Mouse (Mus musculus) heart, adult 2 months (tissue): ENCODE results near the gene Bmp6. TPM values are rescaled to one million over a fixed set of nuclear protein-coding genes. Genes with fewer than 3 reads are reported as not detected.

Experiments used
- DNase-seq, 2 experiments: peaks; one replicate each; pipeline ENCODE4 v3.0.0; 2021
- H3K27ac ChIP-seq: fragments of 200-600 bp; 2 replicates; pipeline ENCODE4 v1.8.1; 2022
- H3K27me3 ChIP-seq: fragments of 200-500 bp; 2 replicates; pipeline ENCODE4 v1.6.1; 2012; ENCODE audit warnings: mild to moderate bottlenecking, low read length, inconsistent platforms, mixed read lengths; ENCODE audit not compliant: control insufficient read depth, insufficient read depth
- H3K36me3 ChIP-seq: fragments of 200-500 bp; 2 replicates; pipeline ENCODE4 v1.6.1; 2012; ENCODE audit warnings: low read length, inconsistent platforms; ENCODE audit not compliant: control insufficient read depth, insufficient read depth
- H3K4me1 ChIP-seq: fragments of 200-500 bp; 2 replicates; pipeline ENCODE4 v1.6.1; 2011; ENCODE audit warnings: low read length; ENCODE audit not compliant: control insufficient read depth, insufficient read depth
- H3K4me3 ChIP-seq: fragments of 200-600 bp; 2 replicates; pipeline ENCODE4 v1.8.1; 2022
- H3K79me2 ChIP-seq: fragments of 200-500 bp; replicated peaks from 2 replicates; pipeline ENCODE4 v1.6.1; 2012; ENCODE audit warnings: mild to moderate bottlenecking, inconsistent platforms, low read length, moderate library complexity, mixed read lengths; ENCODE audit not compliant: control insufficient read depth, insufficient read depth
- H3K9ac ChIP-seq: fragments of 200-500 bp; 2 replicates; pipeline ENCODE4 v1.6.1; 2012; ENCODE audit warnings: low read depth, mild to moderate bottlenecking, control low read depth, inconsistent platforms, low read length, mixed read lengths
- CTCF ChIP-seq: fragments of 200-600 bp; IDR thresholded peaks from 2 replicates; pipeline ENCODE4 v1.8.1; 2022; ENCODE audit warnings: antibody characterized with exemption, mild to moderate bottlenecking, moderate library complexity
- EP300 ChIP-seq: fragments of 200-500 bp; IDR thresholded peaks from 2 replicates; pipeline ENCODE4 v1.6.1; 2011; ENCODE audit warnings: low read depth, low read length, control low read depth; ENCODE audit not compliant: insufficient read depth
- POLR2A ChIP-seq: fragments of 200-500 bp; IDR thresholded peaks from 2 replicates; pipeline ENCODE4 v1.6.1; 2011; ENCODE audit warnings: mild to moderate bottlenecking, low read depth, low read length, control low read depth; ENCODE audit not compliant: insufficient read depth
- WGBS: fragments of 180-500 bp; shearing (Covaris S2); methylation state at CpG from one replicate; pipeline ENCODE4 v1.1.7; 2018; 5-methylcytosine and 5-hydroxymethylcytosine counted together
- intact Hi-C: fragments of 180-260 bp; cut with DNase I; formaldehyde crosslinking; loops from one replicate; pipeline ENCODE4 v1.15.1; 2025
- polyA plus RNA-seq: library from polyadenylated mRNA; depleted of rRNA; stranded (reverse); fragments of >200 nt; gene quantifications from 2 replicates; pipeline ENCODE4 v1.2.3, GENCODE M21; 2012
- total RNA-seq, 2 experiments: library from RNA; stranded (reverse); gene quantifications; 2 replicates each; pipeline ENCODE4 v1.2.3; 2021

The Bmp6 gene
- total and polyA plus RNA-seq, 3 experiments: 19.3 to 28.8 (median 23.0) TPM

DNA sequence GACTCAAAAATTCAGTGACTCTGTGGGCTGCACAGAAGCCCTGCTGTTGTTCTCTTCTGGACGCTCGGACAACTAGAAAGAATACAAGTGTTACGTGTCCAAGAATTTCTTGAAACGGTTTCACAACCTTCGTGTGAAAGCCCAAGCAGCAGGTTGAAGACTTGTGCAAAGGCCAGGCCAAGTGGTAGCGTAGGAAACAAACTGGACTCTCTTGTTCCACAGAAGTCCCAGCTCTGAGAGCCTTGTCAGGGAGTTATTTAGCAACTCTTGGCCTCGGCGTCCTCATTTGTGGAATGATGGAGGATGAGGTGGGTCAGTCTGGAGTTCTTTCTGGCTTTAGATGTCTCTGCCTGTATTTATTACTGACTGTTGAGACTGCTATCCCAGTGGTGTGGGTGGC lies 55.8 kb downstream of the Bmp6 start:
- Histone ChIP-seq H3K9ac (no peak overlapping the region), H3K27me3 (no peaks in the 10 kb centered on the region), H3K4me3 (no peak overlapping the region), H3K36me3 (no peaks in the 10 kb centered on the region), H3K27ac (no peak overlapping the region), H3K79me2 (no peaks in the 10 kb centered on the region; the same call in 1 of the 2 replicates), H3K4me1 (peaks cover 3% of the 10 kb centered on the region)
- intact Hi-C loops: no loop called here
- 85% methylated on average over 8 of the region's 8 CpGs for WGBS
- peak in 1 of 2 experiments; percentile 49 for DNase-seq
- TF ChIP-seq CTCF (no peak), POLR2A (no peak), EP300 (no peak)

DNA sequence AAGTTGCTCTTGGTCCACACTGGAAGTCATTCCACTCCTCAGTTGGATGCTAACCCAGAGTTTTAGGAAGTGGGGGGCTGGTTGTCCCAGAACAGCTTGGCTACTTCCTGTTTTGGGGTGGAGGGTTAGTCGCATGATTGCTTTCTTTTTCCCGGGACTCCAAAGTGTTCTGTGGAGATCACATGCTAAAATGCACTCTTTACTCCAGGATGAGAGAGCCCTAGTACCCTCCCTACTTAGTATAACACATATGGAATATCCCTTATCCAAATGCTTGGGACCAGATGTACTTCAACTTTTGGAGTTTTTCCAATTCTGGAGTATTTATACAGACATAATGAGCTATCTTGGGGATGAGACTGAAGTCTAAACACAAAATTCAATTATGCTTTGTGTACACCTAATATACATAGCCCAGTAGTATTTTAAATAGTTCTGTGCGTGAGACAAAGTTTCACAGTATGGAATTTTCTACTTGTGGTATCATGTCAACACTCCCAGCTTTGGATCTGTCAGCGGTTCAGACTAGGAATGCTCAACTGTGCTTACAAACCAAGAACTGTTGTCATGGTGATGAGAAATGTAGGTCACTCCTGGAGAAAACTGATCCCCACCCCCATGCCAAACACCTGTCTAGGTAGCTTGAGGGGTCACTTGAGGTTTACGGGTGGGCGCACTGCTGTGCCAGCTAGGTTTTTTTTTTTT lies 62.9 kb downstream of the Bmp6 start:
- 45% methylated on average over 6 of the region's 6 CpGs for WGBS
- peaks cover 8% of the 10 kb centered on the region for H3K36me3 ChIP-seq
- intact Hi-C loops: loop anchor here (1.0 kb wide), 1 partner anchor 54 kb away; no protein-coding TSS in a partner anchor
- DNase-seq: peak in 1 of 2 experiments; percentile 34
- no peak overlapping the region for H3K4me3 ChIP-seq
- no peaks in the 10 kb centered on the region for H3K79me2 ChIP-seq
- TF ChIP-seq CTCF: no peak
- peak; percentile 81 for TF ChIP-seq EP300
- no peak for TF ChIP-seq POLR2A
- no peak overlapping the region for H3K9ac ChIP-seq
- H3K27me3 ChIP-seq: no peaks in the 10 kb centered on the region
- H3K4me1 ChIP-seq: peaks cover 18% of the 10 kb centered on the region
- peak overlapping the region; percentile 59 for H3K27ac ChIP-seq

DNA sequence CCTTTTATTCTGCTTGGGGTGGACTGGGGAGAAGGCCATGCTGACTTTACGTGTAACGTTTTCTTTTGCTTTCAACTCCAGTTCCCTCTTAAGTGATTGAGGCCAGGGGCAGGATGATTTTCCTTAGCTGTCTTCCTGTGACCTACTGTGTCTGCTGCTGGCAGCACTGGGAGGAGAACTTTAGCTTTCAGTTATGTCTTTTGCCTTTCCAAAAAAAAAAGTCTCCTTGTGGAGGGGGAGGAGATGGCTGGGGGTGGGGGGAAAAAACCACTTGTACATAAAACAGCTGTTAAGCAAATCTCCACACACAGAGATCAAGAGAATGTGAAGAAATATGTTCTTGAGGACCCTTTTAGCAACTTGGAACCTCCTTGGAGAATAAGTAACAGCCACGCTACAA lies 63.7 kb downstream of the Bmp6 start:
- Histone ChIP-seq H3K27ac (peak overlapping the region; percentile 59), H3K27me3 (no peaks in the 10 kb centered on the region)
- TF ChIP-seq EP300 (no peak), CTCF (no peak), POLR2A (no peak)

DNA sequence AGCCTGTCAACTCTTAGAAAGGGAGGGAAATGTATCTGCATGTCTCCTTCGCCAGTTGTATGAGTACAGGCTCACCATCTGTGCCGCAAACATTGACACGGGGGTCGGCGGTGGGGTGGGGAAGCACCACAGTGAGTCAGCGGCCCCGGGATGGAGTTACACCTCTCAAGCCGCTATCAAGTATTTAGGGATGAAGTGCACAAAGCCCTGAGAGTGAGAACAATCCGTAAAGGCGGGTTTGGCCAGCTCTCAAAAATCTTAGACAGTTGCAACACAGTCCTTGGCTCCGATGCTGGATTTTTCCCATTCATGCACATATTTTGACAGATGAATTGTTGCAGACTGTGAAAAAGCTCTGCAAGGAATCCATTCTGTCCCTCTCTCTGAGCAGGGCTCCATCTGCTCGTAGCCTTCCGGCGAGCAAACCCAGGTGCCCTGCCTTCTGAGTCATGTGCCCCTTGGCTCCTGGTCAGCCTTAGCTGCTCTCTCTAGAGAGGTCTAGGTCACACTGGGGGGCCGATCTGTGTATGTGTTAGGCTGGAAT lies 65.5 kb downstream of the Bmp6 start:
- Histone ChIP-seq H3K9ac (peak overlapping the region; percentile 51), H3K4me3 (no peak overlapping the region), H3K79me2 (no peaks in the 10 kb centered on the region), H3K36me3 (peaks cover 8% of the 10 kb centered on the region), H3K4me1 (peaks cover 18% of the 10 kb centered on the region), H3K27me3 (no peaks in the 10 kb centered on the region), H3K27ac (peak overlapping the region; percentile 47)
- intact Hi-C loops: no loop called here
- TF ChIP-seq POLR2A (peak; percentile 30; the same call in 1 of the 2 replicates), EP300 (0 out of 2 replicates have a peak, but pooled peaks have one; percentile 33), CTCF (no peak)
- peak; percentile 74 to 76 for DNase-seq
- WGBS: 7% methylated on average over 15 of the region's 15 CpGs

More for the DNA sequence above, 63.7 kb downstream of the Bmp6 start:
- H3K4me1 ChIP-seq: peaks cover 18% of the 10 kb centered on the region
- intact Hi-C loops: no loop called here
- H3K36me3 ChIP-seq: peaks cover 8% of the 10 kb centered on the region
- DNase-seq: peak in 1 of 2 experiments; percentile 35
- no peak overlapping the region for H3K4me3 ChIP-seq
- WGBS: 36% methylated on average over 3 of the region's 3 CpGs
- H3K79me2 ChIP-seq: no peaks in the 10 kb centered on the region
- no peak overlapping the region for H3K9ac ChIP-seq

DNA sequence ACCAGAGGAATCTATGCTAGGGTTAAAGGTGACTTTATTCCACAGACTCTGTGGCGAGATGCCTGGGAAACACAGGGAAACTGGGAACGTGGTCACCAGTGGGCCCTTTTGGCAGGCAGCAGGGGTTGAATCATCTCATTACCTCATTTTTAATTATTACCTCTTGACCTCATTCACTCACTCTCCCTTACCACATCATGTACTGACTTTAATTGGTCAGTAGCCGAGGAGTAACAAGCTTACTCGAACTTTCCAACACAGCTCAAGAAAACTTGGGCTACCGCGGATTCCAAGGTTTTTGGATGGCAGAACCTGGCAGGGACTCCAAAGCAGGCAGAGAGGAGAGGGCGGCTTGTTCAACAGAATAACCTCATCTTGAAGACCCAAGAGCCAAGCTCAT lies 74.9 kb downstream of the Bmp6 start:
- H3K79me2 ChIP-seq: peaks cover 1% of the 10 kb centered on the region; the same call in 1 of the 2 replicates

GRCm38 (mm10) chr13:38422491-38422890 lies 77.6 kb downstream of the Bmp6 start:
- no peaks in the 10 kb centered on the region for H3K27me3 ChIP-seq
- no peaks in the 10 kb centered on the region; the same call in 1 of the 2 replicates for H3K4me1 ChIP-seq
- no peak overlapping the region for H3K9ac ChIP-seq
- no peak overlapping the region for H3K27ac ChIP-seq
- H3K4me3 ChIP-seq: no peak overlapping the region
- no peaks in the 10 kb centered on the region for H3K79me2 ChIP-seq
- no peak for TF ChIP-seq POLR2A
- TF ChIP-seq EP300: no peak
- no peak for TF ChIP-seq CTCF
- intact Hi-C loops: no loop called here
- DNase-seq: no peak
- no peaks in the 10 kb centered on the region for H3K36me3 ChIP-seq
- 69% methylated on average over 5 of the region's 5 CpGs for WGBS

More for the DNA sequence above, 74.9 kb downstream of the Bmp6 start:
- TF ChIP-seq POLR2A (no peak), CTCF (no peak), EP300 (no peak)
- 76% methylated on average over 7 of the region's 7 CpGs for WGBS
- DNase-seq: no peak
- no peaks in the 10 kb centered on the region for H3K27me3 ChIP-seq
- intact Hi-C loops: loop anchor here (2.0 kb wide), 1 partner anchor 15 kb away; no protein-coding TSS in a partner anchor
- no peaks in the 10 kb centered on the region for H3K36me3 ChIP-seq
- H3K4me1 ChIP-seq: no peaks in the 10 kb centered on the region; the same call in 1 of the 2 replicates
- no peak overlapping the region for H3K27ac ChIP-seq
- H3K9ac ChIP-seq: no peak overlapping the region
- no peak overlapping the region for H3K4me3 ChIP-seq
